Mouse (Mus musculus): Measurements from ENCODE around the gene Podn. TPM values are rescaled to one million over a fixed set of nuclear protein-coding genes. Genes with fewer than 3 reads are reported as not detected.

Podn gene
- polyA plus RNA-seq (2012; rRNA removed) = 36.2 and 39.4 TPM in 2 replicates

GRCm38 (mm10) chr4:108096345-108096744 is at the start of gene Podn:
Gene Podn, minus strand, starts transcription at chr4:108096445.

GRCm38 (mm10) chr4:108144880-108145279 is 48.6 kb upstream of the Podn start, which contains the start of gene Scp2:
Gene Scp2, minus strand, starts transcription at chr4:108144998.

GRCm38 (mm10) chr4:107967966-107968682 is 128.1 kb downstream of the Podn start, which contains the start of gene Slc1a7:
Gene Slc1a7, plus strand, starts transcription at chr4:107968332.

Other genes starting within 250 kb of the Podn start
- gene Magoh, start 216.7 kb downstream of the Podn start, polyA plus RNA-seq (2012; rRNA removed) = 14.6 and 26.6 TPM in 2 replicates
- 19.3 and 20.7 TPM in 2 replicates for gene 0610037L13Rik, start 206.6 kb downstream of the Podn start, polyA plus RNA-seq (2012; rRNA removed)
- 116 and 138 TPM in 2 replicates for gene Cpt2, start 172.8 kb downstream of the Podn start, polyA plus RNA-seq (2012; rRNA removed)
- gene Slc1a7, start 128.1 kb downstream of the Podn start, polyA plus RNA-seq (2012; rRNA removed) = 0.63 and 0.98 TPM in 2 replicates
- gene Scp2, start 48.6 kb upstream of the Podn start, polyA plus RNA-seq (2012; rRNA removed) = 60.2 and 68.2 TPM in 2 replicates
- gene Echdc2, start 69.0 kb upstream of the Podn start, polyA plus RNA-seq (2012; rRNA removed) = 40.1 and 45.0 TPM in 2 replicates
- 0.06 TPM in 2 replicates for gene Zyg11a, start 121.6 kb upstream of the Podn start, polyA plus RNA-seq (2012; rRNA removed)
- 5.2 and 6.0 TPM in 2 replicates for gene Zyg11b, start 204.7 kb upstream of the Podn start, polyA plus RNA-seq (2012; rRNA removed)
- 4.1 and 5.9 TPM in 2 replicates for gene Coa7, start 231.7 kb upstream of the Podn start, polyA plus RNA-seq (2012; rRNA removed)